Mouse (Mus musculus): Measurements from ENCODE around the gene Timm29. TPM values are rescaled to one million over a fixed set of nuclear protein-coding genes. Genes with fewer than 3 reads are reported as not detected.

Timm29 gene
- polyA plus RNA-seq, 1 experiment from 2014 or later: 15.8 TPM

DNA sequence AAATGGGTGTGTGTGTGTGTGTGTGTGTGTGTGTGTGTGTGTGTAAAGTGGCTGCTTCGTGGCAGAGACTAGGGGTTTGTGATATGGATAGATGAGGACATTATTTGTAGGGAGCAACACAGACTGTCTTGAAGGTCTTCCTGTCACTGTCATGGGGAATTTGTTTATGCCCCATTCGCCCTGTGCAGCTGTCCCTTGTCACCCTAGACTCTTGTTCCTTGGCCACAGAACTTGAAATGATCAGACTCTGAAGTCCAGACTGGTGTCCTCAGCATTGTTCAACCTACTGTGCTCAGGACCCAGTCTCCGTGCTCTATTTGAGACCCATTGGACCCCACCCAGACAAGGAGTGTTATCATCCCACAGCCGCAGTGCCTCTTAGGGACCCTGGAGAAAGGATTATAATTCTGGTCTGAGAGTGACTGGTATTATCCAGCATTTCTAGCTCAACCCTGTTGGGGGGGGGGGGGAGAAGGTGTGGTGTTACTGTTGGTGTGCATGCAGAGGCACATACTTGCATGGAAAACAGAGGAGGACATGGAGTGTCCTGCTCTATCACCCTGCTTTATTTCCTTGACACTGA lies 27.4 kb upstream of the Timm29 start:
- Histone ChIP-seq H3K4me3 (ENCODE audit: inconsistent target) (no peak overlapping the region), H3K27ac (no peak overlapping the region), H3K36me3 (ENCODE audit: inconsistent target) (peaks cover 5% of the 10 kb centered on the region; the same call in 1 of the 2 replicates), H3K79me2 (ENCODE audit: inconsistent target) (peaks cover 14% of the 10 kb centered on the region; the same call in 1 of the 2 replicates)
- 92% methylated on average over 4 of the region's 4 CpGs for WGBS (ENCODE audit: missing documents)

DNA sequence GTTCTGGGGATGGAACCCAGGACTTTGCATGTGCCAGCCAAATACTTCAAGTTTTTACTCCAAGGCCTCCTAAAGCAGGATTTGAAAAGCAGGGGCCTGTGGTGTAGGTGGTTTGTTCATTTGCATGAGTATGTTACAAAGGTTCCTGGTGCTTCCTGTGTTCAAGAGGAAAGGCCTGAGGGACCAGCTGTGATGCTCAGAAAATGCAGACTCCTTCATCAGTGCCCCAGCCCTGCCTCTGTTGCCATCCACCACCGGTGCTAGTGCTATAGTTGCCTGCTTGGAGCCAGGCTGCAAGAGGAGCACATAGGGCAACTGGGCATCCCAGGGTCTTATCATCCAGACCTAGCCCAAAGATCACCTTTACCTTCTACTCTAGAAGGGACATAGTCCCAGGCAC lies 26.0 kb upstream of the Timm29 start:
- Histone ChIP-seq H3K4me3 (ENCODE audit: inconsistent target) (no peak overlapping the region), H3K27ac (no peak overlapping the region), H3K36me3 (ENCODE audit: inconsistent target) (peaks cover 5% of the 10 kb centered on the region; the same call in 1 of the 2 replicates), H3K79me2 (ENCODE audit: inconsistent target) (peaks cover 14% of the 10 kb centered on the region; the same call in 1 of the 2 replicates)
- 100% methylated on average over 1 of the region's 1 CpGs for WGBS (ENCODE audit: missing documents)

DNA sequence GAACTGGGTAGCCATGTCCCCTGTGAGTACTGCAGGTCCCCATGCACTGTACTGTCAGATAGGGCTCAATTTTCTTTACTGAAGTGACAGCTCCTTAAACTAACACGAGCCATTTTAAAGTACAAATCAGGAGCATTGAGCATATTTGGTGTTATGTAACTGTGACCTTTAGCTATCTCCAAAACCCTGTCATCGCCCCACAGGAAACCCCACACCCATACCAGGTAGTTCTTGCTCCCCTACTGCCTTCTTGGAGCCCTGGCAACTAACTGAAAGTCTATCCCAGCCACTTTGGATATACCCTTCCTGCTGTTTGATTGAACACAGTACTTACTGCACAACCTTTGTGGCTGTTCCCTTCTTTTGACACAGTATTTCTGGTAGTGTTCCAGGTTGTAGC lies 25.5 kb upstream of the Timm29 start:
- WGBS (ENCODE audit: missing documents): 83% methylated on average over 2 of the region's 2 CpGs
- Histone ChIP-seq H3K27ac (no peak overlapping the region), H3K79me2 (ENCODE audit: inconsistent target) (peaks cover 14% of the 10 kb centered on the region; the same call in 1 of the 2 replicates), H3K36me3 (ENCODE audit: inconsistent target) (peaks cover 5% of the 10 kb centered on the region; the same call in 1 of the 2 replicates), H3K4me3 (ENCODE audit: inconsistent target) (no peak overlapping the region)

DNA sequence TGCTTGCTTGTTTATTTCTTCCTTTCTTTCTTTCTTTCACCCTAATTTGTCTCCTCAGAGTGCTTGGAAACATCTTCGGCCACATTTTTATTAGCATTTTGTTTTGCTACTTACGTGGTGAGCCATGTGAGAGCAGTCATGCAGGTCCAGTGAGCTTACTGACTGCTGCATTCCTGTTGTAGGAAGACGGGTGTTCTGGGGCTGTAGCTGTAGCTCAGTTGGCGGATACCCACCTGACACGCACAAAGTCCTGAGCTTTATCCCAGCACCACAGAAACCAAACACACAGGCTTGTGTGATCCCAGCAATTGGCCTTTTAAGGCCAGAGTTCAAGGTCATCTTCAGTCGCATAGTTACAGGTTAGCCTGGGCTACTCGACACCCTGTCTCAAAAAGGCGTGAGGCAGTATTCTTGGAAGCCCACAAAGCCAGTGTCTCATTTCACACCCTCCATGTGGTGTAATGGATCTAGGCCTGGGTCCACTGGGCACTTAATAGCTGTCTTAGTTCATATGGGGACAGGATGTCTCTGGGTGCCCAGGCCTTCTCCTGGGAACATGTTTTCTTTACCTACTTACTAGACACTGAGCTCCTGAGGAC lies 23.8 kb upstream of the Timm29 start:
- peaks cover 14% of the 10 kb centered on the region; the same call in 1 of the 2 replicates for H3K79me2 ChIP-seq (ENCODE audit: inconsistent target)
- H3K36me3 ChIP-seq (ENCODE audit: inconsistent target): peaks cover 12% of the 10 kb centered on the region; the same call in 1 of the 2 replicates
- no peak overlapping the region for H3K4me3 ChIP-seq (ENCODE audit: inconsistent target)
- WGBS (ENCODE audit: missing documents): 95% methylated on average over 8 of the region's 8 CpGs
- no peak overlapping the region for H3K27ac ChIP-seq

DNA sequence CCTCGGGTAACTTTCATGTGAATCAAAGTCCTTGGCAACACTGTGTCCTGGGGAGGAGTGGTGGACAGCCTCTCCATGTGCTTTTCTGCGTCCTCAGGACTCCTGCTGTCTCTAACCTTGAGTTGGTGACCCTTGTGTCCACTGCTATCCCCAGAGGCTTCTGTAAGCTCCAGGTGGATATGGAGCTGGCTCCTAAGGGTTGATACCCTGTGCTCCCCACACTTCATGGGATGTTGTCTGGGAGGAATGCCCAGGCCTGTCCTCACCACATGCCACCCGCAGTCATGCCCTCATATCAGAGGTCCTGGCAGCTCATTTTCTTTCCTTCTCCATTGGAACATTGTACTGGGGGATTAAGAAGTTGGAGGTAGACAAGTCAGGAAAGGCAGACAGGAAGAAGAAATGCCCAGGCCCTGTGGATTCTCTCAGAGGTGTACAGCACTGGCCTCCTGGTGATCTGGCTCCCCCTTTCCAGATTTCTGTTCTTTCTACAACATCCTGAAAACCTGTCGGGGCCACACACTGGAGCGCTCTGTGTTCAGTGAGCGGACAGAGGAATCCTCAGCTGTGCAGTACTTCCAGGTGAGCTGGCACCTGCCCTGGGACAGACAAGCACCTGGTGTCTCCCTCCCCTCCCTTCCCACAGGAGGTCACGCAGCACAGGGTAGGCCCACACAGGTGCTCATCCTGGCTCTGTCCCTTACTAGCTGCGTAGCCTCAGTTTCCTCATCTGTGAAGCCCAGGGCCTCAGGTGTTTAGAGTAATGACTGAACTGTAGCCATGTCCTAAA lies 18.3 kb upstream of the Timm29 start:
- no peaks in the 10 kb centered on the region for H3K79me2 ChIP-seq (ENCODE audit: inconsistent target)
- no peak overlapping the region for H3K27ac ChIP-seq
- peaks cover 33% of the 10 kb centered on the region; the same call in 1 of the 2 replicates for H3K36me3 ChIP-seq (ENCODE audit: inconsistent target)
- H3K4me3 ChIP-seq (ENCODE audit: inconsistent target): no peak overlapping the region
- 98% methylated on average over 7 of the region's 8 CpGs for WGBS (ENCODE audit: missing documents)

DNA sequence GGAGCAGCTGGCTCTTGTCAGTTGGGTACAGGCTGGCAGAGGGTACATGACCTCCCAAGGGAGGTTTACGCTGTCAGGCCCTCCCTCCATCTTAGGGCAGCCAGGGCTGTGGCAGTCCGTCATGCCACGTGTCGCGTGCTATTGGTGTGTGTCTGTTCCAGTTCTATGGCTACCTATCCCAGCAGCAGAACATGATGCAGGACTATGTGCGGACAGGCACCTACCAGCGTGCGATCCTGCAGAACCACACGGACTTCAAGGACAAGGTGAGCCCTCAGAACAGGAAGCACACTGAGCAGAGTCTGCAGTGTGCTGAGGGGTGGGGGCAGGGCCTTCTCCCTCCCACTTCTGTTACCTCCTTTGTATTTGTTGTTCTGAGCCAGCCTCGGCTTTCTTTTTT lies 17.3 kb upstream of the Timm29 start:
- Histone ChIP-seq H3K36me3 (ENCODE audit: inconsistent target) (peaks cover 28% of the 10 kb centered on the region; the same call in 1 of the 2 replicates), H3K79me2 (ENCODE audit: inconsistent target) (no peaks in the 10 kb centered on the region), H3K27ac (no peak overlapping the region), H3K4me3 (ENCODE audit: inconsistent target) (no peak overlapping the region)
- WGBS (ENCODE audit: missing documents): 96% methylated on average over 9 of the region's 10 CpGs

DNA sequence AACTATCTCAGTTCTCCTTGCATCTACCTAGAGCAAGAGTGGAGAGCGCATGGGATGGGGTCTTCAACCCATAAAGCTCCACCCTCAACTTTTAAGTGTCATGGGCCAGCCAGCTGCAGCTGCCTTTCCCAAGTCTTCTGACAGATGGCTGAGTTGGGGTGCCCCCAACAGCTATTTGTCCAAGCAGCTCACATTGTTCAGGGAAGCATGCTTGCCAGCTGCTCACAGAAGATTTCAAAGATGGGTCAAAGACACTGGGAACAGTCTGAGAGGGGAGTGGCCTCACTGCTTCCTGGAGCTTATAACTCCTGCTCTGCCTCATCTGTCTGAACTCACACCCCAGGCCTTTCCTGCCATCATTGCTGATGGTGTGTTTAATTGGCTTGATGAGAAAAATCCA lies 16.2 kb upstream of the Timm29 start:
- 100% methylated on average over 1 of the region's 1 CpGs for WGBS (ENCODE audit: missing documents)
- no peak overlapping the region for H3K27ac ChIP-seq
- peaks cover 28% of the 10 kb centered on the region; the same call in 1 of the 2 replicates for H3K36me3 ChIP-seq (ENCODE audit: inconsistent target)
- H3K4me3 ChIP-seq (ENCODE audit: inconsistent target): no peak overlapping the region
- no peaks in the 10 kb centered on the region for H3K79me2 ChIP-seq (ENCODE audit: inconsistent target)

DNA sequence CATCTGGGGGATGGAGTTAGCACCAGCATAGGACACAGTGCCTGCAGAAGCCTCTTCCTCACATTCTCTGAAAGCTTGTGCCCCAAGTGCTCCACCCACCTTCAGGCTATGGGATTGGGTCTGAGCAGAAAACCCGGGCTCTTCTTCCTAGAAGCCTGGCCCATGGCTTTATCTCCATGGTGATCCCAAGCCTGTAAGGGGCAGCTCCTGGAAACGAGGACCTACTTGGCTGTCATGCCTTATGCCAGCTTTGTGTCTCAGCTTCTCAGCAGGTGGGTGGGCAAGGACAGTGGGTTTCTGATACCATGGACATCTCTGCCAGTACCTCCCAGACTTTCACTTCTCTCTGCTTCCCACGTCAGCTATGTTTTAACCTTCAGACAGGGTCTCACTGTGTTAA lies 14.3 kb upstream of the Timm29 start:
- Histone ChIP-seq H3K27ac (no peak overlapping the region), H3K4me3 (ENCODE audit: inconsistent target) (no peak overlapping the region), H3K79me2 (ENCODE audit: inconsistent target) (no peaks in the 10 kb centered on the region), H3K36me3 (ENCODE audit: inconsistent target) (peaks cover 26% of the 10 kb centered on the region; the same call in 1 of the 2 replicates)
- WGBS (ENCODE audit: missing documents): 94% methylated on average over 3 of the region's 3 CpGs

DNA sequence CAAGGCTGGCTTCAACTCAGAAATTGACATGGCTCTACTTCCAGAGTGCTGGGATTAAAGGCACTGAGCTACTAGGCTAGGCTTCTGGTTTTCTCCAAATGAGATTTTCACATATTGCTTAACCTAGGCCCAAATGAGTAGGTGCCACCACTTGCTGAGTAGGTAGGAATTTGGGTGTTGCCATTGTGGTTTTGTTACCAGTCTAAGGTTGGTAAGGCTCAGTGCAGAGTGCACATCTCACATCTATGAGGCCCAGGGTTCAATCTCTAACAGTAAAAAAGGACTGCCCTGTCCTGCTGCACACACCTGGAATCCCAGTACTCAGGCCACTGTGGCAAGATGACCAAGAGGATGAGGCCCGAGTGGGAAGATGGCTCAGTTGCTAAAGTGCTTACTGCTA lies 7.1 kb upstream of the Timm29 start:
- Histone ChIP-seq H3K27ac (no peak overlapping the region), H3K79me2 (ENCODE audit: inconsistent target) (no peaks in the 10 kb centered on the region), H3K4me3 (ENCODE audit: inconsistent target) (no peak overlapping the region), H3K36me3 (ENCODE audit: inconsistent target) (peaks cover 52% of the 10 kb centered on the region)
- WGBS (ENCODE audit: missing documents): 94% methylated on average over 1 of the region's 1 CpGs

DNA sequence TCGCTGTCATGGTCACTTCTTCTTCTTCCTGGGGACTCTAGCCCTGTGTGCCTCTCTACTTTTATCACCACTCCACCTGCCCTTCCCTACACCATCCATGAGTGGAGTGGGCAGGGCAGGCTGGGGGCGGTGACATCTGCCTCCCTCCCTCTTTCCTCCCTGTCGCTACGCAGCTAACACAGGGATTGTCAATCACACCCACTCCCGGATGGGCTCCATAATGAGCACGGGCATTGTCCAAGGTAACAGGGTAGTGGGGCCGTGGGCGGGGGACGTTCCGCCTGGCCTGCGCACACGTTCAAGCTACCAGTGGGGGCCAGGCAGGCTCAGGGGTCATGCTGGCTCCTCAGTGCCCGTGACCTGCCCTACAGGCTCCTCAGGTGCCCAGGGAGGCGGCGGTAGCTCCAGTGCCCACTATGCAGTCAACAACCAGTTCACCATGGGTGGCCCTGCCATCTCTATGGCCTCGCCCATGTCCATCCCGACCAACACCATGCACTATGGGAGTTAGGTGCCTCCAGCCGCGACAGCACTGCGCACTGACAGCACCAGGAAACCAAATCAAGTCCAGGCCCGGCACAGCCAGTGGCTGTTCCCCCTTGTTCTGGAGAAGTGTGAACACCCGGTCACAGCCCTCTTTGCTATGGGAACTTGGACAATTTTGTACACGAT lies 4.7 kb upstream of the Timm29 start:
- H3K4me3 ChIP-seq (ENCODE audit: inconsistent target): no peak overlapping the region
- 88% methylated on average over 18 of the region's 23 CpGs for WGBS (ENCODE audit: missing documents)
- no peak overlapping the region for H3K27ac ChIP-seq
- peaks cover 54% of the 10 kb centered on the region for H3K36me3 ChIP-seq (ENCODE audit: inconsistent target)
- no peaks in the 10 kb centered on the region for H3K79me2 ChIP-seq (ENCODE audit: inconsistent target)

DNA sequence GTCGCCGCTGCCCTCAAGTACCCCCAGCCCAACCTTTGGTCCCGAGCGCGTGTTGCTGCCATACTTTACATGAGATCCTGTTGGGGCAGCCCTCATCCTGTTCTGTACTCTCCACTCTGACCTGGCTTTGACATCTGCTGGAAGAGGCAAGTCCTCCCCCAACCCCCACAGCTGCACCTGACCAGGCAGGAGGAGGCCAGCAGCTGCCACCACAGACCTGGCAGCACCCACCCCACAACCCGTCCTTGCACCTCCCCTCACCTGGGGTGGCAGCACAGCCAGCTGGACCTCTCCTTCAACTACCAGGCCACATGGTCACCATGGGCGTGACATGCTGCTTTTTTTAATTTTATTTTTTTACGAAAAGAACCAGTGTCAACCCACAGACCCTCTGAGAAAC lies 4.2 kb upstream of the Timm29 start:
- Histone ChIP-seq H3K79me2 (ENCODE audit: inconsistent target) (no peaks in the 10 kb centered on the region; the same call in 1 of the 2 replicates), H3K36me3 (ENCODE audit: inconsistent target) (peaks cover 49% of the 10 kb centered on the region), H3K27ac (no peak overlapping the region), H3K4me3 (ENCODE audit: inconsistent target) (no peak overlapping the region)
- WGBS (ENCODE audit: missing documents): 93% methylated on average over 8 of the region's 8 CpGs

DNA sequence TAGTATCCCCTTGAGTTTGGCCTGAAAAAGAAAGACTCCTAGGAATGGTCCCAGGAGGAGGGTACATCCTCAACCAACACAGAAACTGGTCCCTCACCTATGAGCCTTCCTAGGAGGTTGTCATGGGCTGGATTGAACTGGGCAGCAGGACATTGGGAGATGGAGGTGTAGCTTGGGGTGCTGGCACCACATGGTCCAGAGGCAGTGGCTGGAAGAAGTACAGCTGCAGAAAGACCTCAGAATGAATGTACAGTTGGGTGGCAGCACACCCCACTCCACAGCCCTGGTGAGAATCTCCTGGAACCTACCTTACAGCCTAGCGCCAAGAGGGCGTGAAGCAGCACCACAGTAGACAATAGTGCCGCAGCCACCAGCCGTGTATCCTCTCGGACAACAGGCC lies 3.0 kb upstream of the Timm29 start:
- H3K4me3 ChIP-seq (ENCODE audit: inconsistent target): no peak overlapping the region
- H3K36me3 ChIP-seq (ENCODE audit: inconsistent target): peaks cover 40% of the 10 kb centered on the region; the same call in 1 of the 2 replicates
- WGBS (ENCODE audit: missing documents): 96% methylated on average over 5 of the region's 5 CpGs
- no peak overlapping the region for H3K27ac ChIP-seq
- H3K79me2 ChIP-seq (ENCODE audit: inconsistent target): peaks cover 12% of the 10 kb centered on the region

DNA sequence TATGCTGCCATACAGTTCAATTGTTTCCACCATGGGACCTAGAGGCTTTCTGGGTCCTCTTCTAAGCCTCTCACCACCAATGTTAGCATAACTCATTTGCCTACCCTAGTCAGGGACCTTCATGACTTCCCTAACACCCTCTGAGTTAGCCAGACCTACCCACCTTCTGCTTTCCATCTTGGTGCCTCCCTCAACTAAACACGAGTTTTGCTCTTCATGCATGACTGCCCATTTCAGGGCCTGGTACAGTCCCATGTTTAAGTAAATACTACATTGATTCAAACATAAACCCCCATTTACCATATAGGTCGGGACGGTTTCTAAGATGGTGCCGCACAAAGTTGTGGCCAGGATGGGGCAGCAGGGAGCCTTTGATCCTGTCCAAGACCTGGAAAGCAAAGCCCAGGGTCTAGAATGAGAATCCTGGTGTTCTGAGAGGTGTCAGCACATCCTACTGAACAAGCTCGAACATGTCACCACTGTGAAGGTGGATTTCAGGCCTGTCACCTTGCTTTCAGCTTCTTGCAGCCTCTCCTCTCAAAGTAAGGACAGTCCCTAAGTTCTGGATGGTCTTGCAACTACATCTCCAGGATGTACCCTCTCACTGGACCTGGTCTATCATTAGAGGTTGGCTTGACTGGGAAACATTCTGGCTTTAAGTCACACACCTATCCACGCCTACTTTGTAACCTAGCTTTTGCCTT lies 1.2 kb upstream of the Timm29 start:
- H3K36me3 ChIP-seq (ENCODE audit: inconsistent target): peaks cover 33% of the 10 kb centered on the region; the same call in 1 of the 2 replicates
- H3K79me2 ChIP-seq (ENCODE audit: inconsistent target): peaks cover 29% of the 10 kb centered on the region
- H3K4me3 ChIP-seq (ENCODE audit: inconsistent target): no peak overlapping the region
- H3K27ac ChIP-seq: no peak overlapping the region
- 92% methylated on average over 6 of the region's 6 CpGs for WGBS (ENCODE audit: missing documents)
